Mouse (Mus musculus): ENCODE results near the gene Hspbp1. TPM values are rescaled to one million over a fixed set of nuclear protein-coding genes. Genes with fewer than 3 reads are reported as not detected.

The Hspbp1 gene
- polyA plus RNA-seq, 1 experiment: 51.8 TPM

DNA sequence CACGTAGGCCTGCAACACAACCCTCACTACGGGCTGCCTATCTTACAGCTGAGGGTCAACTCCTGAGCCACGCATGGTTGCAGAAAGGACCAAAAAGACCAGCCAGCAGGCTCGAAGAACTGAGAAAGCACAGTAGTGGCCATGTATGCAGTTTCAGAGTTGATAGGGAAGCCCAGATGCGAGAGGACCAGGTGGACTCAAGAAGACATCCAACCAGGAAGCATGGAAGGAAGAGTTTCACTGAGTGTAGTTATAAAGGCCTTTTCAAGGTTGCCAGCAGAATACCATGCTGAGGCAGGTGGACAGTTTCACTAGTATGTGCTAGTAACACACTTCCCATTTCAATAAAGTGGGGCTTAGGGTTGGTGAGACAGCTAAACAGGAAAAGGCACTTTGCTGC, 32.1 kb downstream of the Hspbp1 start:
- Histone ChIP-seq H3K27ac (ENCODE audit: insufficient read depth, low read length) (no peak overlapping the region), H3K27me3 (ENCODE audit: control insufficient read depth, insufficient read depth, low read length, poor library complexity, severe bottlenecking) (no peaks in the 10 kb centered on the region), H3K4me1 (ENCODE audit: control insufficient read depth, insufficient read depth, low read length) (peaks cover 3% of the 10 kb centered on the region), H3K36me3 (ENCODE audit: control insufficient read depth, insufficient read depth, low read length, poor library complexity, severe bottlenecking) (peaks cover 2% of the 10 kb centered on the region; the same call in 1 of the 2 replicates), H3K4me3 (ENCODE audit: low read depth, low read length) (no peak overlapping the region), H3K9me3 (replicated peaks; ENCODE audit: control insufficient read depth, insufficient read depth, low read length, poor library complexity, severe bottlenecking) (no peaks in the 10 kb centered on the region), H3K9ac (ENCODE audit: low read depth, poor library complexity, severe bottlenecking) (no peak overlapping the region)
- TF ChIP-seq CTCF (IDR thresholded peaks at IDR 0.05; ENCODE audit: low read depth, low read length) (no peak), EP300 (IDR thresholded peaks at IDR 0.05; ENCODE audit: insufficient read depth, low read depth, low read length) (no peak), POLR2A (IDR thresholded peaks at IDR 0.05; ENCODE audit: insufficient read depth, low read length) (no peak)

DNA sequence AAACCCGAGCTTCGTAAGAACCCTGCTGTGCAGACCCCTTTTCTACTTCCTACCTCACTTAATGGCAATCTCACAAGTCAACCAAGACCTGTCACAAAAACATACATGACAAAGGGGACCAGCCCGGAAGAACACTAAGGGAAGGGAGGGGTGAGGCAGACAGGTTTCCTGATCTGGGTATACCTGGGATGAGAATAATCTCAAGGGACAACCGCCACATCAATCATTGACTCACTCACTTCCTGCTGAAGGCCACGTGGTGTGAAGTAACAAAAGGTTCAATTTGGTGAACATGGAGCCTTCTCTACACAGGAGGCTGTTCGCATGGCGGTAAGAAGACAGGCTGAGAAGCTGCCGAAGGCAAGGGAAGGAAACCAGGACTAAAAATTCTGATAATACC, 33.3 kb downstream of the Hspbp1 start:
- Histone ChIP-seq H3K4me1 (ENCODE audit: control insufficient read depth, insufficient read depth, low read length) (no peaks in the 10 kb centered on the region), H3K27ac (ENCODE audit: insufficient read depth, low read length) (no peak overlapping the region), H3K36me3 (ENCODE audit: control insufficient read depth, insufficient read depth, low read length, poor library complexity, severe bottlenecking) (peaks cover 2% of the 10 kb centered on the region; the same call in 1 of the 2 replicates), H3K27me3 (ENCODE audit: control insufficient read depth, insufficient read depth, low read length, poor library complexity, severe bottlenecking) (no peaks in the 10 kb centered on the region), H3K4me3 (ENCODE audit: low read depth, low read length) (no peak overlapping the region), H3K9ac (ENCODE audit: low read depth, poor library complexity, severe bottlenecking) (no peak overlapping the region), H3K9me3 (replicated peaks; ENCODE audit: control insufficient read depth, insufficient read depth, low read length, poor library complexity, severe bottlenecking) (no peaks in the 10 kb centered on the region)
- TF ChIP-seq POLR2A (IDR thresholded peaks at IDR 0.05; ENCODE audit: insufficient read depth, low read length): no peak
- TF ChIP-seq CTCF (IDR thresholded peaks at IDR 0.05; ENCODE audit: low read depth, low read length): no peak
- TF ChIP-seq EP300 (IDR thresholded peaks at IDR 0.05; ENCODE audit: insufficient read depth, low read depth, low read length): no peak

DNA sequence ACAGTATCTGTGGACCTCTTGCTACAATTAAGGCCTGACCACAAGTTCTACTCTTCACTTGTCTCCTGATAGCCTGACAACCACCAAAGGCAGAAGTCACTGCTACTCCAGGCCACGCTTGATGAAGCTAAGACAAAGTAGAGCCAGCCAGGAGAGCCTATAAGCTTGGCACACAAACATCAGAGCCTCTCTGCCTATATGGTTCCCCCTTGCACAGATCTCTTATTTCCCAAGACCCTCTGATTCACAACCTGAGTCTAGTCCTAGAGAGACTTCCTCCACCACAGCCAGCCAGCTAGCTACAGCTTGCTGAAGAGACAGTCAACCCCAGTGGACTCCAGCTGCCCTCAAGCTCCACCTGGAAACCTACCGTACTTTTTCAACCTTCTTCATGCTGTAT, 36.9 kb downstream of the Hspbp1 start:
- no peak overlapping the region for H3K27ac ChIP-seq (ENCODE audit: insufficient read depth, low read length)
- H3K27me3 ChIP-seq (ENCODE audit: control insufficient read depth, insufficient read depth, low read length, poor library complexity, severe bottlenecking): no peaks in the 10 kb centered on the region
- H3K9ac ChIP-seq (ENCODE audit: low read depth, poor library complexity, severe bottlenecking): no peak overlapping the region
- peaks cover 8% of the 10 kb centered on the region for H3K36me3 ChIP-seq (ENCODE audit: control insufficient read depth, insufficient read depth, low read length, poor library complexity, severe bottlenecking)
- H3K9me3 ChIP-seq (replicated peaks; ENCODE audit: control insufficient read depth, insufficient read depth, low read length, poor library complexity, severe bottlenecking): no peaks in the 10 kb centered on the region
- H3K4me3 ChIP-seq (ENCODE audit: low read depth, low read length): no peak overlapping the region
- no peaks in the 10 kb centered on the region for H3K4me1 ChIP-seq (ENCODE audit: control insufficient read depth, insufficient read depth, low read length)
- no peak for TF ChIP-seq POLR2A (IDR thresholded peaks at IDR 0.05; ENCODE audit: insufficient read depth, low read length)
- TF ChIP-seq EP300 (IDR thresholded peaks at IDR 0.05; ENCODE audit: insufficient read depth, low read depth, low read length): no peak
- no peak for TF ChIP-seq CTCF (IDR thresholded peaks at IDR 0.05; ENCODE audit: low read depth, low read length)

DNA sequence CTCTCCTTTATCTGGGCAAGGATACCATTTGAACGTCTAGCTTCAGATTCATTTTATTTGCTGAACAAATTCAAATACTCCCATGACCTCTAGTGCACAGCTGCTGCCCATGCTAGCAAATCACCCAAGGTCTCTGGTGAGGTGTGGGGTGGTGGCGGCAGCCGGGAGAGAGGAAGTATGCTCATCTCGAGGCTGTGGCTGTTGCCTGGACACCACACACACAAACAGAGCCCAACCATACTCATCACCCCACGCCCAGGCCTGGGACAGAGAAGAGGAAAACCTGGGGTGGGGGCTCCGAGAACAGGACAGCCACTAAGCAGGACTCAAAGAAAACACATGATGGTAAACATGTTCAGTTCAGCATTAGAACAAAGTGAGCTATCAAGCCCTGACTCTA, 37.6 kb downstream of the Hspbp1 start:
- no peak overlapping the region for H3K9ac ChIP-seq (ENCODE audit: low read depth, poor library complexity, severe bottlenecking)
- H3K27ac ChIP-seq (ENCODE audit: insufficient read depth, low read length): no peak overlapping the region
- H3K9me3 ChIP-seq (replicated peaks; ENCODE audit: control insufficient read depth, insufficient read depth, low read length, poor library complexity, severe bottlenecking): no peaks in the 10 kb centered on the region
- no peaks in the 10 kb centered on the region for H3K27me3 ChIP-seq (ENCODE audit: control insufficient read depth, insufficient read depth, low read length, poor library complexity, severe bottlenecking)
- peaks cover 10% of the 10 kb centered on the region for H3K36me3 ChIP-seq (ENCODE audit: control insufficient read depth, insufficient read depth, low read length, poor library complexity, severe bottlenecking)
- H3K4me3 ChIP-seq (ENCODE audit: low read depth, low read length): no peak overlapping the region
- H3K4me1 ChIP-seq (ENCODE audit: control insufficient read depth, insufficient read depth, low read length): no peaks in the 10 kb centered on the region
- TF ChIP-seq EP300 (IDR thresholded peaks at IDR 0.05; ENCODE audit: insufficient read depth, low read depth, low read length) (no peak), CTCF (IDR thresholded peaks at IDR 0.05; ENCODE audit: low read depth, low read length) (no peak), POLR2A (IDR thresholded peaks at IDR 0.05; ENCODE audit: insufficient read depth, low read length) (no peak)

DNA sequence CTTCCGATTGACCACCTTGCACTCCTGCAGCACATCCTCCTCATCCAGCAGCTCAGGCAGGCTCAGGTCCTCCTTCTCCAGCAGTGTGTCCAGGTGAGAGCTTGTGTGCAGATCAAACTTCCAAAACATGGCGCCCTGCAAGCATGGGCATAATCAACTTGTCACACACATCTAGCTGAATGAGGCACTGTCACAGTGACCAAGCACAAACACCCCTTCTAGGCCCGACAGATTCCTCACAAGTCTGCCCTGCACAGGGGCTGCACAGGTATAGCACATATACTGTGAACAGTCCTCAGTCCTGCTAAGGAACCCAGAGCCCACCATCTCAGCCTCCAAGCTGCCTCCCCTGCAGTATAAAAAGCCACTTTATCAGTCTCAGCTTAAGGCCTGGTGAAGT, 38.1 kb downstream of the Hspbp1 start:
- no peak overlapping the region for H3K4me3 ChIP-seq (ENCODE audit: low read depth, low read length)
- peaks cover 10% of the 10 kb centered on the region for H3K36me3 ChIP-seq (ENCODE audit: control insufficient read depth, insufficient read depth, low read length, poor library complexity, severe bottlenecking)
- TF ChIP-seq CTCF (IDR thresholded peaks at IDR 0.05; ENCODE audit: low read depth, low read length) (no peak), POLR2A (IDR thresholded peaks at IDR 0.05; ENCODE audit: insufficient read depth, low read length) (no peak), EP300 (IDR thresholded peaks at IDR 0.05; ENCODE audit: insufficient read depth, low read depth, low read length) (no peak)
- H3K9ac ChIP-seq (ENCODE audit: low read depth, poor library complexity, severe bottlenecking): no peak overlapping the region
- H3K27me3 ChIP-seq (ENCODE audit: control insufficient read depth, insufficient read depth, low read length, poor library complexity, severe bottlenecking): no peaks in the 10 kb centered on the region
- no peaks in the 10 kb centered on the region for H3K9me3 ChIP-seq (replicated peaks; ENCODE audit: control insufficient read depth, insufficient read depth, low read length, poor library complexity, severe bottlenecking)
- no peak overlapping the region for H3K27ac ChIP-seq (ENCODE audit: insufficient read depth, low read length)
- no peaks in the 10 kb centered on the region for H3K4me1 ChIP-seq (ENCODE audit: control insufficient read depth, insufficient read depth, low read length)

DNA sequence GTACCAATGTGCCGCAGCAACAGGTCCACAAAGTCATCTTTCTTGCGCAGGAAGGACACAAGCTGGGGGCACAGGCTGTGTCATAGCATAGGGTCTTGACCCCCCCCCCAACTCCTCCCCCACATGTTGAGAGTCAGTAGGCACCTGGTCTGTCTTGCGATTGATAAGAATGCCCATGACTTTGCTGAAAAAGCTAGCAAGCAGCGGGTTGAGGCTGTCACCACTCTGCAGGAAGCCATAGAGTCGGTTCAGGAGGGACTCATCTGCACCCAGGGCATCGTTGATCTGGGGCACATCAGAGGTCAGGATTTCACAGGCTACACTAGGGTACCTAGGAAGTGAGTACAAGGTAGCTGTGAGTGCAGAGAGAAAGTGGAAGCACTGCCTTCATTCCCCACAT, 41.6 kb downstream of the Hspbp1 start:
- H3K27me3 ChIP-seq (ENCODE audit: control insufficient read depth, insufficient read depth, low read length, poor library complexity, severe bottlenecking): no peaks in the 10 kb centered on the region
- H3K9ac ChIP-seq (ENCODE audit: low read depth, poor library complexity, severe bottlenecking): no peak overlapping the region
- no peak overlapping the region for H3K4me3 ChIP-seq (ENCODE audit: low read depth, low read length)
- no peak for TF ChIP-seq POLR2A (IDR thresholded peaks at IDR 0.05; ENCODE audit: insufficient read depth, low read length)
- no peak for TF ChIP-seq CTCF (IDR thresholded peaks at IDR 0.05; ENCODE audit: low read depth, low read length)
- no peak for TF ChIP-seq EP300 (IDR thresholded peaks at IDR 0.05; ENCODE audit: insufficient read depth, low read depth, low read length)
- peaks cover 10% of the 10 kb centered on the region for H3K36me3 ChIP-seq (ENCODE audit: control insufficient read depth, insufficient read depth, low read length, poor library complexity, severe bottlenecking)
- H3K4me1 ChIP-seq (ENCODE audit: control insufficient read depth, insufficient read depth, low read length): no peaks in the 10 kb centered on the region
- H3K27ac ChIP-seq (ENCODE audit: insufficient read depth, low read length): no peak overlapping the region
- H3K9me3 ChIP-seq (replicated peaks; ENCODE audit: control insufficient read depth, insufficient read depth, low read length, poor library complexity, severe bottlenecking): no peaks in the 10 kb centered on the region

Measured in ES-Bruce4 (cell line).